Mouse (Mus musculus) liver, postnatal 0 days (tissue): ENCODE data around the gene Kcnip2.

Experiments used
- CTCF ChIP-seq: sonication (generic); IDR thresholded peaks from 2 replicates; pipeline ENCODE4 v1.5.1; 2016; ENCODE audit warnings: antibody characterized with exemption, low read depth
- EP300 ChIP-seq: IDR thresholded peaks from 2 replicates; pipeline ENCODE4 v1.6.1; 2016; ENCODE audit warnings: antibody characterized with exemption, low read depth, mild to moderate bottlenecking

GRCm38 (mm10) chr19:45743619-45744018 lies 72.2 kb downstream of the Kcnip2 start:
- TF ChIP-seq EP300 (no peak), CTCF (no peak)
